Mouse (Mus musculus): ENCODE measurements around the gene Nav2.

DNA sequence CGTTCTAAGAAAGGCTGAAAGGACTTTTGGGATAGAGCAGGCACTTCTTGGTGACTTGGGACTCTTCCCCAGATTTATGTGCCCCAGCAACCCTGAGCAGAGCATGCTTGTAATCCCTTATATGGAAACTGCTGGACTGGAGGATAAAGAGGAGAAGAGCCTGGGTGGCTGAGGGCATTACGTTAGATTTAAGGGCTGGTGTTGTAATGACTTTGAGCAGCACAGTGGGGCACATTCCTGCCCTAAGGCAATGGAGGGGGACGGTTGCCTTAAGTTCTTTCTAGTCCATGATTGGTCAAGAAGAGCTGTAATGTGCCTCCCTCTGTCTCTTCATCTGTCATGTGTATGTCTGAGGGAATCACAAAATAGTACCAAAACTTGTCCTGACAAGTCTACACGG, 651.5 kb downstream of the Nav2 start:
- no peak for TF ChIP-seq CTCF (conservative IDR thresholded peaks at IDR 0.05; ENCODE audit: low read length)
- TF ChIP-seq NANOG (IDR thresholded peaks at IDR 0.05; ENCODE audit: borderline replicate concordance, low read length): no peak

Measured in E14TG2a.4 (cell line).